In genomic region chr9:64774883-64775282, GRCm38 (mm10) we compare ENCODE assay signal across 9 mouse cellular contexts. TPM values are rescaled to one million over a fixed set of nuclear protein-coding genes. Genes with fewer than 3 reads are reported as not detected.
DNase-seq lines count a peak whose midpoint lies in the region; ATAC-seq and TF ChIP-seq lines count a peak whose summit lies in the region.
"Had no signal": no experiment of that assay in that cellular context is flagged by ENCODE, and none has a peak within 500 bp of the region (broad histone marks: within the 10 kb centered on the region; RNA-seq: fewer than 3 reads in every experiment).

No protein-coding gene starts in this region.

- H3K27me3 ChIP-seq in intestine, embryonic 14.5 days (replicated peaks; ENCODE audit: control insufficient read depth, insufficient read depth, low read length) = no peaks in the 10 kb centered on the region
- H3K27me3 ChIP-seq in intestine, postnatal 0 days (replicated peaks; ENCODE audit: control insufficient read depth, insufficient read depth, low read length) = no peaks in the 10 kb centered on the region
- H3K27me3 ChIP-seq in forebrain, embryonic 14.5 days (replicated peaks; ENCODE audit: control insufficient read depth, insufficient read depth, low read length) = no peaks in the 10 kb centered on the region
- H3K27me3 ChIP-seq in hindbrain, embryonic 16.5 days (replicated peaks; ENCODE audit: control insufficient read depth, insufficient read depth, low read length) = no peaks in the 10 kb centered on the region
- H3K27me3 ChIP-seq in neural tube, embryonic 12.5 days (replicated peaks) = no peaks in the 10 kb centered on the region

- no peak overlapping the region for H3K9ac ChIP-seq in intestine, embryonic 14.5 days (ENCODE audit: low read length)
- H3K9ac ChIP-seq in intestine, postnatal 0 days (ENCODE audit: low read depth, low read length) = no peak overlapping the region
- H3K9ac ChIP-seq in forebrain, embryonic 14.5 days (ENCODE audit: low read length) = 0 out of 2 replicates have a peak overlapping the region, but pooled peaks have one; percentile 21
- no peak overlapping the region; the same call in 1 of the 2 replicates for H3K9ac ChIP-seq in hindbrain, embryonic 16.5 days (ENCODE audit: low read depth, low read length)
- H3K9ac ChIP-seq in neural tube, embryonic 12.5 days = no peak overlapping the region
- H3K9ac ChIP-seq: kidney, embryonic 15.5 days had no signal

- no peak for DNase-seq in intestine, embryonic 14.5 days (ENCODE audit: low spot score)
- DNase-seq in forebrain, embryonic 14.5 days (ENCODE audit: low spot score) = no peak
- no peak for DNase-seq in frontal cortex, adult 2 months (ENCODE audit: extremely low spot score in 1 of 2, low spot score in 1 of 2)
- DNase-seq in adrenal gland, adult 2 months = no peak
- DNase-seq: spleen, adult 18-20 months had no signal

- WGBS in intestine, embryonic 14.5 days = 65% methylated on average over 2 of the region's 2 CpGs
- 72% methylated on average over 2 of the region's 2 CpGs for WGBS in intestine, postnatal 0 days
- 68% methylated on average over 2 of the region's 2 CpGs for WGBS in forebrain, embryonic 14.5 days
- 35% methylated on average over 2 of the region's 2 CpGs for WGBS in hindbrain, embryonic 16.5 days
- 40% methylated on average over 2 of the region's 2 CpGs for WGBS in neural tube, embryonic 12.5 days

- TF ChIP-seq CTCF in intestine, postnatal 0 days (IDR thresholded peaks at IDR 0.05; ENCODE audit: low read depth) = no peak

- ATAC-seq in intestine, embryonic 14.5 days (replicated peaks; ENCODE audit: low FRiP score, low TSS enrichment, low read depth) = no peak
- no peak for ATAC-seq in intestine, postnatal 0 days
- ATAC-seq in forebrain, embryonic 14.5 days = no peak
- peak; percentile 34; the same call in 1 of the 2 replicates for ATAC-seq in hindbrain, embryonic 16.5 days
- peak; percentile 68 for ATAC-seq in neural tube, embryonic 12.5 days (ENCODE audit: low FRiP score, low read depth)

- no peak overlapping the region for H3K4me3 ChIP-seq in intestine, embryonic 14.5 days (ENCODE audit: low read depth, low read length)
- H3K4me3 ChIP-seq in intestine, postnatal 0 days (ENCODE audit: low read depth, low read length) = no peak overlapping the region
- H3K4me3 ChIP-seq in forebrain, embryonic 14.5 days (ENCODE audit: low read depth, low read length) = no peak overlapping the region
- H3K4me3 ChIP-seq in hindbrain, embryonic 16.5 days (ENCODE audit: low read length) = no peak overlapping the region
- H3K4me3 ChIP-seq in neural tube, embryonic 12.5 days = no peak overlapping the region
- H3K4me3 ChIP-seq: kidney, embryonic 15.5 days had no signal

- H3K27ac ChIP-seq in intestine, embryonic 14.5 days (ENCODE audit: low read depth) = peak overlapping the region; percentile 34; the same call in 1 of the 2 replicates
- H3K27ac ChIP-seq in intestine, postnatal 0 days (ENCODE audit: low read depth, low read length) = no peak overlapping the region
- peak overlapping the region; percentile 46; the same call in 1 of the 2 replicates for H3K27ac ChIP-seq in forebrain, embryonic 14.5 days (ENCODE audit: low read depth, low read length)
- H3K27ac ChIP-seq in hindbrain, embryonic 16.5 days (ENCODE audit: low read depth, low read length) = peak overlapping the region; percentile 82
- no peak overlapping the region for H3K27ac ChIP-seq in neural tube, embryonic 12.5 days
- H3K27ac ChIP-seq: kidney, embryonic 15.5 days had no signal

- no peaks in the 10 kb centered on the region; the same call in 1 of the 2 replicates for H3K4me1 ChIP-seq in intestine, embryonic 14.5 days (replicated peaks; ENCODE audit: control insufficient read depth, insufficient read depth, low read length)
- H3K4me1 ChIP-seq in intestine, postnatal 0 days (replicated peaks; ENCODE audit: control insufficient read depth, insufficient read depth, low read length) = no peaks in the 10 kb centered on the region
- peaks cover 4% of the 10 kb centered on the region; the same call in 1 of the 2 replicates for H3K4me1 ChIP-seq in forebrain, embryonic 14.5 days (ENCODE audit: control insufficient read depth, insufficient read depth, low read length)
- peaks cover 9% of the 10 kb centered on the region for H3K4me1 ChIP-seq in hindbrain, embryonic 16.5 days (ENCODE audit: control insufficient read depth, insufficient read depth, low read depth, low read length)
- peaks cover 17% of the 10 kb centered on the region; the same call in 1 of the 2 replicates for H3K4me1 ChIP-seq in neural tube, embryonic 12.5 days

- H3K4me2 ChIP-seq in intestine, embryonic 14.5 days (ENCODE audit: low read length) = no peak overlapping the region
- no peak overlapping the region for H3K4me2 ChIP-seq in intestine, postnatal 0 days (replicated peaks; ENCODE audit: low read depth)
- H3K4me2 ChIP-seq in forebrain, embryonic 14.5 days (ENCODE audit: low read length) = no peak overlapping the region
- H3K4me2 ChIP-seq in hindbrain, embryonic 16.5 days (ENCODE audit: low read length) = no peak overlapping the region
- no peak overlapping the region for H3K4me2 ChIP-seq in neural tube, embryonic 12.5 days (replicated peaks)
- H3K4me2 ChIP-seq: kidney, embryonic 15.5 days had no signal

- H3K9me3 ChIP-seq in intestine, embryonic 14.5 days (ENCODE audit: control insufficient read depth, low read length) = no peaks in the 10 kb centered on the region
- no peaks in the 10 kb centered on the region for H3K9me3 ChIP-seq in intestine, postnatal 0 days (ENCODE audit: control insufficient read depth)
- H3K9me3 ChIP-seq in forebrain, embryonic 14.5 days (replicated peaks; ENCODE audit: control insufficient read depth, low read length) = no peaks in the 10 kb centered on the region
- H3K9me3 ChIP-seq in hindbrain, embryonic 16.5 days (ENCODE audit: control insufficient read depth, low read length) = no peaks in the 10 kb centered on the region
- no peaks in the 10 kb centered on the region for H3K9me3 ChIP-seq in neural tube, embryonic 12.5 days
- H3K9me3 ChIP-seq: kidney, embryonic 15.5 days had no signal

- H3K36me3 ChIP-seq in intestine, embryonic 14.5 days (ENCODE audit: control insufficient read depth, insufficient read depth, low read length) = no peaks in the 10 kb centered on the region
- no peaks in the 10 kb centered on the region for H3K36me3 ChIP-seq in intestine, postnatal 0 days (ENCODE audit: control insufficient read depth, insufficient read depth)
- H3K36me3 ChIP-seq in forebrain, embryonic 14.5 days (ENCODE audit: control insufficient read depth, insufficient read depth, low read length) = no peaks in the 10 kb centered on the region
- H3K36me3 ChIP-seq in hindbrain, embryonic 16.5 days (ENCODE audit: control insufficient read depth, insufficient read depth, low read length) = no peaks in the 10 kb centered on the region
- no peaks in the 10 kb centered on the region for H3K36me3 ChIP-seq in neural tube, embryonic 12.5 days
- H3K36me3 ChIP-seq: kidney, embryonic 15.5 days had no signal

RNA-seq across cellular contexts. Expression of gene Dennd4a, which starts 36.3 kb away (rescaled TPM):
- polyA plus RNA-seq in intestine, embryonic 14.5 days (2014; fragmentation: Nextera tagmentation; extraction: Ambion mirVana) = 6.4 and 7.8 TPM in 2 replicates
- polyA plus RNA-seq in intestine, postnatal 0 days (2015; fragmentation: Nextera tagmentation; extraction: Ambion mirVana) = 2.8 and 3.1 TPM in 2 replicates
- polyA plus RNA-seq in forebrain, embryonic 14.5 days (2014; fragmentation: Nextera tagmentation; extraction: Ambion mirVana) = 7.5 and 8.1 TPM in 2 replicates
- polyA plus RNA-seq in hindbrain, embryonic 16.5 days (2015; fragmentation: Nextera tagmentation; extraction: Ambion mirVana) = 9.2 and 9.3 TPM in 2 replicates
- 10.6 and 11.0 TPM in 2 replicates for polyA plus RNA-seq in neural tube, embryonic 12.5 days (2016; fragmentation: Nextera tagmentation; extraction: Ambion mirVana)
- 32.3 and 32.5 TPM in 2 replicates for polyA plus RNA-seq in frontal cortex, adult 2 months (2012; rRNA removed)
- total RNA-seq in adrenal gland, adult 2 months (2021) = 10 to 100 TPM; 16.8 to 17.3 TPM
- polyA plus RNA-seq in adrenal gland, adult 2 months (2012; rRNA removed) = 2.6 and 2.7 TPM in 2 replicates

RNA-seq across cellular contexts. Expression of gene Rab11a, which starts 37.3 kb away (rescaled TPM):
- polyA plus RNA-seq in intestine, embryonic 14.5 days (2014; fragmentation: Nextera tagmentation; extraction: Ambion mirVana) = 376 and 391 TPM in 2 replicates
- polyA plus RNA-seq in intestine, postnatal 0 days (2015; fragmentation: Nextera tagmentation; extraction: Ambion mirVana) = 1,986 and 2,053 TPM in 2 replicates
- 410 and 427 TPM in 2 replicates for polyA plus RNA-seq in forebrain, embryonic 14.5 days (2014; fragmentation: Nextera tagmentation; extraction: Ambion mirVana)
- 441 and 466 TPM in 2 replicates for polyA plus RNA-seq in hindbrain, embryonic 16.5 days (2015; fragmentation: Nextera tagmentation; extraction: Ambion mirVana)
- 304 and 317 TPM in 2 replicates for polyA plus RNA-seq in neural tube, embryonic 12.5 days (2016; fragmentation: Nextera tagmentation; extraction: Ambion mirVana)
- 171 and 217 TPM in 2 replicates for polyA plus RNA-seq in frontal cortex, adult 2 months (2012; rRNA removed)
- 100 to 1,000 TPM; 230 to 291 TPM for total RNA-seq in adrenal gland, adult 2 months (2021)
- 60.7 and 74.6 TPM in 2 replicates for polyA plus RNA-seq in adrenal gland, adult 2 months (2012; rRNA removed)

Comparison
In these comparisons a context has a peak if more than half of its experiments do, and no peak if none do; other contexts are left out.
1. H3K27ac ChIP-seq: peak in intestine, embryonic 14.5 days (single experiment), forebrain, embryonic 14.5 days (single experiment) and hindbrain, embryonic 16.5 days (single experiment); none in intestine, postnatal 0 days (single experiment) and neural tube, embryonic 12.5 days (single experiment).
2. ATAC-seq: peak in hindbrain, embryonic 16.5 days (single experiment) and neural tube, embryonic 12.5 days (single experiment); none in intestine, embryonic 14.5 days (single experiment), intestine, postnatal 0 days (single experiment) and forebrain, embryonic 14.5 days (single experiment).